In genomic region chr4:81564446-81564845, GRCm38 (mm10) we compare ENCODE assay signal across 8 mouse cellular contexts.
DNase-seq lines count a peak whose midpoint lies in the region; ATAC-seq lines count a peak whose summit lies in the region.

No protein-coding gene starts in this region.

- H3K9ac ChIP-seq in heart, embryonic 14.5 days (ENCODE audit: low read length), result peak overlapping the region; percentile 39; the same call in 1 of the 2 replicates
- H3K9ac ChIP-seq in neural tube, embryonic 14.5 days (replicated peaks; ENCODE audit: low read depth, low read length), result no peak overlapping the region

- H3K4me2 ChIP-seq in heart, embryonic 14.5 days (ENCODE audit: low read length), result peak overlapping the region; percentile 54
- peak overlapping the region; percentile 35 for H3K4me2 ChIP-seq in neural tube, embryonic 14.5 days (ENCODE audit: low read depth, low read length)

- no peak for ATAC-seq in heart, embryonic 14.5 days (ENCODE audit: insufficient number of reproducible peaks, insufficient read depth, low FRiP score, low read depth)
- ATAC-seq in neural tube, embryonic 14.5 days (ENCODE audit: low read depth), result no peak

- H3K36me3 ChIP-seq in heart, embryonic 14.5 days (ENCODE audit: control insufficient read depth, insufficient read depth, low read length), result no peaks in the 10 kb centered on the region
- H3K36me3 ChIP-seq in neural tube, embryonic 14.5 days (ENCODE audit: control insufficient read depth, insufficient read depth, low read length), result no peaks in the 10 kb centered on the region

- no peaks in the 10 kb centered on the region for H3K27me3 ChIP-seq in heart, embryonic 14.5 days (ENCODE audit: control insufficient read depth, insufficient read depth, low read length)
- H3K27me3 ChIP-seq in neural tube, embryonic 14.5 days (ENCODE audit: control insufficient read depth, insufficient read depth, low read length), result no peaks in the 10 kb centered on the region

- no peaks in the 10 kb centered on the region for H3K9me3 ChIP-seq in heart, embryonic 14.5 days (ENCODE audit: control insufficient read depth, low read length)
- H3K9me3 ChIP-seq in neural tube, embryonic 14.5 days (ENCODE audit: control insufficient read depth, low read length), result no peaks in the 10 kb centered on the region

- H3K4me3 ChIP-seq in heart, embryonic 14.5 days (ENCODE audit: control insufficient read depth in 1 of 2, insufficient read depth in 1 of 2, low read depth in 1 of 2, low read length in 2 of 2), result no peak overlapping the region
- no peak overlapping the region for H3K4me3 ChIP-seq in neural tube, embryonic 14.5 days (ENCODE audit: low read depth, low read length)

- peak overlapping the region in 1 of 2 experiments; percentile 56; a peak in 1 of 4 replicates for H3K27ac ChIP-seq in heart, embryonic 14.5 days (replicated peaks in 1 of 2; ENCODE audit: control insufficient read depth in 1 of 2, insufficient read depth in 1 of 2, low read depth in 2 of 2, low read length in 2 of 2)
- H3K27ac ChIP-seq in neural tube, embryonic 14.5 days (ENCODE audit: low read depth, low read length), result no peak overlapping the region

- peak; percentile 5 to 7 for DNase-seq in kidney, postnatal 36 days
- DNase-seq in kidney, adult 8-10 months, result no peak
- DNase-seq in adipocyte (ENCODE audit: low spot score), result peak; percentile 69
- DNase-seq in testis, postnatal 14 days (ENCODE audit: low spot score), result no peak
- no peak for DNase-seq in layer of hippocampus, postnatal 10 days (ENCODE audit: low spot score in 2 of 2)
- no peak for DNase-seq in urinary bladder, adult 18-20 months (ENCODE audit: low spot score in 2 of 2)

- H3K4me1 ChIP-seq in heart, embryonic 14.5 days (ENCODE audit: control insufficient read depth in 2 of 2, insufficient read depth in 2 of 2, low read length in 2 of 2), result peaks cover 21 to 31% of the 10 kb centered on the region in 2 experiments
- peaks cover 6% of the 10 kb centered on the region; the same call in 1 of the 2 replicates for H3K4me1 ChIP-seq in neural tube, embryonic 14.5 days (ENCODE audit: control insufficient read depth, insufficient read depth, low read length)

- WGBS in heart, embryonic 14.5 days, result 4% methylated on average over 6 of the region's 6 CpGs
- 8% methylated on average over 6 of the region's 6 CpGs for WGBS in neural tube, embryonic 14.5 days

Comparison
In these comparisons a context has a peak if more than half of its experiments do, and no peak if none do; other contexts are left out.
1. DNase-seq: peak in kidney, postnatal 36 days (2 of 2) and adipocyte (single experiment); none in kidney, adult 8-10 months (0 of 2), testis, postnatal 14 days (single experiment), layer of hippocampus, postnatal 10 days (0 of 2) and urinary bladder, adult 18-20 months (0 of 2).